Mouse (Mus musculus) liver, embryonic 13.5 days (tissue): Measurements from ENCODE around the gene Pttg1. TPM values are rescaled to one million over a fixed set of nuclear protein-coding genes. Genes with fewer than 3 reads are reported as not detected.

Experiments used
- ATAC-seq: fragments of 200-750 bp; cut with Nextera tagmentation; 2 replicates; pipeline ENCODE4 v1.8.0; 2017; ENCODE audit warnings: low read depth, mild to moderate bottlenecking, moderate number of reproducible peaks, moderate library complexity
- DNase-seq: peaks from one replicate; pipeline ENCODE4 v3.0.0; 2022
- H3K27ac ChIP-seq: fragments of 300-500 bp; sonication (generic); 2 replicates; pipeline ENCODE4 v1.5.1; 2015; ENCODE audit warnings: moderate library complexity, mild to moderate bottlenecking, inconsistent platforms
- H3K27me3 ChIP-seq: fragments of 300-500 bp; sonication (generic); 2 replicates; pipeline ENCODE4 v1.6.1; 2015; ENCODE audit warnings: mild to moderate bottlenecking, inconsistent platforms
- H3K36me3 ChIP-seq: fragments of 300-500 bp; sonication (generic); 2 replicates; pipeline ENCODE4 v1.6.1; 2015; ENCODE audit warnings: mild to moderate bottlenecking, inconsistent platforms
- H3K4me1 ChIP-seq: fragments of 300-500 bp; sonication (generic); replicated peaks from 2 replicates; pipeline ENCODE4 v1.6.1; 2015; ENCODE audit warnings: inconsistent platforms
- H3K4me2 ChIP-seq: fragments of 300-500 bp; sonication (generic); 2 replicates; pipeline ENCODE4 v1.6.1; 2015; ENCODE audit warnings: inconsistent platforms, mild to moderate bottlenecking, moderate library complexity
- H3K4me3 ChIP-seq: fragments of 300-500 bp; sonication (generic); replicated peaks from 2 replicates; pipeline ENCODE4 v1.5.1; 2015; ENCODE audit warnings: mild to moderate bottlenecking, inconsistent platforms
- H3K9ac ChIP-seq: fragments of 300-500 bp; sonication (generic); 2 replicates; pipeline ENCODE4 v1.6.1; 2015; ENCODE audit warnings: mild to moderate bottlenecking, inconsistent platforms
- H3K9me3 ChIP-seq: fragments of 300-500 bp; sonication (generic); replicated peaks from 2 replicates; pipeline ENCODE4 v1.6.1; 2016; ENCODE audit warnings: inconsistent platforms
- WGBS: fragments of 180-500 bp; shearing (Covaris S2); methylation state at CpG from one replicate; pipeline ENCODE4 v1.1.7; 2015; ENCODE audit not compliant: insufficient replicate concordance; 5-methylcytosine and 5-hydroxymethylcytosine counted together
- polyA plus RNA-seq: library from polyadenylated mRNA; unstranded; fragments of >200 nt; fragmentation: Nextera tagmentation; extraction: Ambion mirVana; gene quantifications from 2 replicates; pipeline ENCODE4 v1.2.1, GENCODE M21; 2015

Pttg1 gene
- polyA plus RNA-seq, 1 experiment from 2014 or later = 61.2 TPM

- H3K27me3 ChIP-seq = no peaks in the 10 kb centered on the region
- H3K4me2 ChIP-seq = no peak overlapping the region
- no peak overlapping the region for H3K9ac ChIP-seq
- WGBS = 87% methylated on average over 10 of the region's 10 CpGs
- H3K27ac ChIP-seq = no peak overlapping the region
- peaks cover 89% of the 10 kb centered on the region for H3K36me3 ChIP-seq
- no peak for ATAC-seq
- no peak overlapping the region for H3K4me3 ChIP-seq
- no peak for DNase-seq
- H3K9me3 ChIP-seq = no peaks in the 10 kb centered on the region
- H3K4me1 ChIP-seq = no peaks in the 10 kb centered on the region
Measured at GRCm38 (mm10) chr11:43441121-43441520, 15.1 kb upstream of the Pttg1 start.

- Histone ChIP-seq H3K9ac (peak overlapping the region; percentile 79), H3K4me1 (peaks cover 17% of the 10 kb centered on the region), H3K27me3 (no peaks in the 10 kb centered on the region), H3K4me2 (peak overlapping the region; percentile 77), H3K4me3 (peak overlapping the region; percentile 89), H3K27ac (peak overlapping the region; percentile 50), H3K36me3 (peaks cover 20% of the 10 kb centered on the region), H3K9me3 (no peaks in the 10 kb centered on the region)
- ATAC-seq (peak; percentile 63), DNase-seq (no peak)
- WGBS = 0% methylated on average over 9 of the region's 9 CpGs
Measured at GRCm38 (mm10) chr11:43434024-43434407, 8.0 kb upstream of the Pttg1 start.

GRCm38 (mm10) chr11:43433254-43434023 is 7.4 kb upstream of the Pttg1 start, which contains the start of gene Slu7:
Slu7 (plus strand) TSS chr11:43433744.
- Histone ChIP-seq H3K4me1 (peaks cover 17% of the 10 kb centered on the region), H3K9ac (peak within 1 kb of the TSS; percentile 79), H3K36me3 (peaks cover 14% of the 10 kb centered on the region), H3K27me3 (no peaks in the 10 kb centered on the region), H3K4me3 (peak within 1 kb of the TSS; percentile 89), H3K9me3 (no peaks in the 10 kb centered on the region), H3K27ac (peak within 1 kb of the TSS; percentile 50), H3K4me2 (peak within 1 kb of the TSS; percentile 77)
- ATAC-seq (peak; percentile 86), DNase-seq (peak; percentile 61)
- WGBS = 6% methylated on average over 38 of the region's 38 CpGs

GRCm38 (mm10) chr11:43426414-43426884 is 398 bp upstream of the Pttg1 start:
- ATAC-seq (peak; percentile 71), DNase-seq (peak; percentile 26)
- Histone ChIP-seq H3K27me3 (no peaks in the 10 kb centered on the region), H3K9me3 (no peaks in the 10 kb centered on the region), H3K9ac (peak overlapping the region; percentile 80), H3K36me3 (peaks cover 15% of the 10 kb centered on the region), H3K4me1 (peaks cover 15% of the 10 kb centered on the region), H3K4me2 (peak overlapping the region; percentile 76), H3K27ac (peak overlapping the region; percentile 88), H3K4me3 (peak overlapping the region; percentile 71)
- 14% methylated on average over 7 of the region's 7 CpGs for WGBS

GRCm38 (mm10) chr11:43425166-43425709 is 813 bp downstream of the Pttg1 start:
- ATAC-seq (no peak), DNase-seq (no peak)
- peak overlapping the region; percentile 71 for H3K4me3 ChIP-seq
- H3K4me2 ChIP-seq = peak overlapping the region; percentile 76
- no peaks in the 10 kb centered on the region for H3K27me3 ChIP-seq
- WGBS = 71% methylated on average over 9 of the region's 9 CpGs
- peak overlapping the region; percentile 80; the same call in 1 of the 2 replicates for H3K9ac ChIP-seq
- H3K27ac ChIP-seq = peak overlapping the region; percentile 59; the same call in 1 of the 2 replicates
- peaks cover 20% of the 10 kb centered on the region for H3K36me3 ChIP-seq
- no peaks in the 10 kb centered on the region for H3K9me3 ChIP-seq
- H3K4me1 ChIP-seq = peaks cover 15% of the 10 kb centered on the region

- ATAC-seq (no peak), DNase-seq (no peak)
- Histone ChIP-seq H3K27ac (no peak overlapping the region), H3K36me3 (peaks cover 20% of the 10 kb centered on the region), H3K9ac (no peak overlapping the region), H3K4me2 (no peak overlapping the region), H3K9me3 (no peaks in the 10 kb centered on the region), H3K4me1 (peaks cover 15% of the 10 kb centered on the region), H3K4me3 (no peak overlapping the region), H3K27me3 (no peaks in the 10 kb centered on the region)
- WGBS = 69% methylated on average over 5 of the region's 5 CpGs
Measured at GRCm38 (mm10) chr11:43424386-43424785, 1.7 kb downstream of the Pttg1 start.

GRCm38 (mm10) chr11:43417201-43417600 is 8.8 kb downstream of the Pttg1 start:
- DNase-seq (no peak), ATAC-seq (no peak)
- Histone ChIP-seq H3K4me3 (no peak overlapping the region), H3K9ac (no peak overlapping the region), H3K27ac (no peak overlapping the region), H3K27me3 (no peaks in the 10 kb centered on the region), H3K4me1 (no peaks in the 10 kb centered on the region), H3K9me3 (no peaks in the 10 kb centered on the region), H3K36me3 (0 out of 2 replicates have a peak, but pooled peaks cover 5% of the 10 kb centered on the region), H3K4me2 (no peak overlapping the region)
- 58% methylated on average over 7 of the region's 7 CpGs for WGBS

GRCm38 (mm10) chr11:43412771-43413451 is 13.1 kb downstream of the Pttg1 start:
- no peaks in the 10 kb centered on the region for H3K36me3 ChIP-seq
- ATAC-seq (no peak), DNase-seq (peak; percentile 45)
- no peaks in the 10 kb centered on the region for H3K27me3 ChIP-seq
- no peaks in the 10 kb centered on the region for H3K9me3 ChIP-seq
- H3K27ac ChIP-seq = no peak overlapping the region
- no peaks in the 10 kb centered on the region for H3K4me1 ChIP-seq
- H3K4me3 ChIP-seq = no peak overlapping the region
- no peak overlapping the region for H3K9ac ChIP-seq
- no peak overlapping the region for H3K4me2 ChIP-seq
- 19% methylated on average over 14 of the region's 14 CpGs for WGBS

GRCm38 (mm10) chr11:43411413-43411812 is 14.6 kb downstream of the Pttg1 start:
- Histone ChIP-seq H3K27ac (no peak overlapping the region), H3K9ac (no peak overlapping the region), H3K36me3 (no peaks in the 10 kb centered on the region), H3K27me3 (no peaks in the 10 kb centered on the region), H3K4me2 (no peak overlapping the region), H3K4me3 (no peak overlapping the region), H3K4me1 (no peaks in the 10 kb centered on the region), H3K9me3 (no peaks in the 10 kb centered on the region)
- 3% methylated on average over 1 of the region's 1 CpGs for WGBS
- peak; percentile 35 for DNase-seq
- ATAC-seq = no peak

- Histone ChIP-seq H3K9me3 (no peaks in the 10 kb centered on the region), H3K36me3 (no peaks in the 10 kb centered on the region), H3K4me2 (no peak overlapping the region), H3K27me3 (no peaks in the 10 kb centered on the region), H3K4me3 (no peak overlapping the region), H3K9ac (no peak overlapping the region), H3K4me1 (no peaks in the 10 kb centered on the region), H3K27ac (no peak overlapping the region)
- 68% methylated on average over 7 of the region's 7 CpGs for WGBS
- ATAC-seq (no peak), DNase-seq (no peak)
Measured at GRCm38 (mm10) chr11:43410291-43410690, 15.8 kb downstream of the Pttg1 start.

- H3K27me3 ChIP-seq = no peaks in the 10 kb centered on the region
- H3K4me2 ChIP-seq = no peak overlapping the region
- 54% methylated on average over 2 of the region's 2 CpGs for WGBS
- DNase-seq (no peak), ATAC-seq (no peak)
- H3K36me3 ChIP-seq = no peaks in the 10 kb centered on the region
- no peak overlapping the region for H3K9ac ChIP-seq
- H3K9me3 ChIP-seq = no peaks in the 10 kb centered on the region
- H3K4me3 ChIP-seq = no peak overlapping the region
- H3K27ac ChIP-seq = no peak overlapping the region
- no peaks in the 10 kb centered on the region for H3K4me1 ChIP-seq
Measured at GRCm38 (mm10) chr11:43408888-43409287, 17.2 kb downstream of the Pttg1 start.
